Mouse (Mus musculus) small intestine, adult 2 months (tissue): Measurements from ENCODE around the gene Slc24a3. TPM values are rescaled to one million over a fixed set of nuclear protein-coding genes. Genes with fewer than 3 reads are reported as not detected.

Source experiments
- H3K27ac ChIP-seq: fragments of 200-500 bp; 2 replicates; pipeline ENCODE4 v1.5.1; 2012; ENCODE audit warnings: low read depth, low read length, control low read depth, inconsistent platforms; ENCODE audit not compliant: insufficient read depth
- H3K27me3 ChIP-seq: fragments of 200-500 bp; 2 replicates; pipeline ENCODE4 v1.6.1; 2012; ENCODE audit warnings: mild to moderate bottlenecking, moderate library complexity, low read length, inconsistent platforms; ENCODE audit not compliant: control insufficient read depth, insufficient read depth
- H3K36me3 ChIP-seq: fragments of 200-500 bp; 2 replicates; pipeline ENCODE4 v1.6.1; 2012; ENCODE audit warnings: mild to moderate bottlenecking, low read length, control low read depth, inconsistent platforms; ENCODE audit not compliant: control insufficient read depth, insufficient read depth
- H3K4me1 ChIP-seq: fragments of 200-500 bp; 2 replicates; pipeline ENCODE4 v1.6.1; 2012; ENCODE audit warnings: low read length, inconsistent platforms, mixed read lengths; ENCODE audit not compliant: control insufficient read depth, insufficient read depth, insufficient read length
- H3K4me3 ChIP-seq: fragments of 200-500 bp; 2 replicates; pipeline ENCODE4 v1.5.1; 2012; ENCODE audit warnings: low read depth, mild to moderate bottlenecking, control low read depth, inconsistent platforms, low read length, moderate library complexity
- CTCF ChIP-seq: fragments of 200-500 bp; IDR thresholded peaks from 2 replicates; pipeline ENCODE4 v1.5.1; 2012; ENCODE audit warnings: low read depth, mild to moderate bottlenecking, control low read depth, inconsistent platforms, low read length, moderate library complexity, mixed read lengths; ENCODE audit not compliant: insufficient replicate concordance, insufficient read length; ENCODE audit errors: extremely low read depth
- POLR2A ChIP-seq: fragments of 200-500 bp; IDR thresholded peaks from 2 replicates; pipeline ENCODE4 v1.6.1; 2012; ENCODE audit warnings: low read depth, mild to moderate bottlenecking, control low read depth, inconsistent platforms, low read length, moderate library complexity
- WGBS: fragments of 180-500 bp; shearing (Covaris S2); methylation state at CpG from one replicate; pipeline ENCODE4 v1.1.7; 2018; 5-methylcytosine and 5-hydroxymethylcytosine counted together
- polyA plus RNA-seq: library from polyadenylated mRNA; depleted of rRNA; stranded (reverse); fragments of >200 nt; gene quantifications from 2 replicates; pipeline ENCODE4 v1.2.3, GENCODE M21; 2012

Slc24a3 gene
- polyA plus RNA-seq, 1 experiment, result 6.1 TPM

- Histone ChIP-seq H3K36me3 (no peaks in the 10 kb centered on the region), H3K27me3 (no peaks in the 10 kb centered on the region), H3K27ac (no peak overlapping the region), H3K4me3 (no peak overlapping the region), H3K4me1 (no peaks in the 10 kb centered on the region)
- TF ChIP-seq CTCF (no peak), POLR2A (no peak)
- 55% methylated on average over 4 of the region's 4 CpGs for WGBS
Observed at GRCm38 (mm10) chr2:145405746-145406145, 238.2 kb downstream of the Slc24a3 start.

GRCm38 (mm10) chr2:145417738-145418137 lies 250.2 kb downstream of the Slc24a3 start:
- TF ChIP-seq POLR2A (no peak), CTCF (no peak)
- WGBS, result 89% methylated on average over 2 of the region's 2 CpGs
- no peaks in the 10 kb centered on the region for H3K36me3 ChIP-seq
- no peaks in the 10 kb centered on the region for H3K4me1 ChIP-seq
- H3K27me3 ChIP-seq, result no peaks in the 10 kb centered on the region
- H3K27ac ChIP-seq, result no peak overlapping the region
- H3K4me3 ChIP-seq, result no peak overlapping the region

GRCm38 (mm10) chr2:145419078-145419477 lies 251.5 kb downstream of the Slc24a3 start:
- Histone ChIP-seq H3K4me1 (no peaks in the 10 kb centered on the region), H3K27ac (no peak overlapping the region), H3K4me3 (no peak overlapping the region), H3K27me3 (no peaks in the 10 kb centered on the region), H3K36me3 (no peaks in the 10 kb centered on the region)
- no peak for TF ChIP-seq CTCF
- no peak for TF ChIP-seq POLR2A
- WGBS, result 64% methylated on average over 2 of the region's 2 CpGs

DNA sequence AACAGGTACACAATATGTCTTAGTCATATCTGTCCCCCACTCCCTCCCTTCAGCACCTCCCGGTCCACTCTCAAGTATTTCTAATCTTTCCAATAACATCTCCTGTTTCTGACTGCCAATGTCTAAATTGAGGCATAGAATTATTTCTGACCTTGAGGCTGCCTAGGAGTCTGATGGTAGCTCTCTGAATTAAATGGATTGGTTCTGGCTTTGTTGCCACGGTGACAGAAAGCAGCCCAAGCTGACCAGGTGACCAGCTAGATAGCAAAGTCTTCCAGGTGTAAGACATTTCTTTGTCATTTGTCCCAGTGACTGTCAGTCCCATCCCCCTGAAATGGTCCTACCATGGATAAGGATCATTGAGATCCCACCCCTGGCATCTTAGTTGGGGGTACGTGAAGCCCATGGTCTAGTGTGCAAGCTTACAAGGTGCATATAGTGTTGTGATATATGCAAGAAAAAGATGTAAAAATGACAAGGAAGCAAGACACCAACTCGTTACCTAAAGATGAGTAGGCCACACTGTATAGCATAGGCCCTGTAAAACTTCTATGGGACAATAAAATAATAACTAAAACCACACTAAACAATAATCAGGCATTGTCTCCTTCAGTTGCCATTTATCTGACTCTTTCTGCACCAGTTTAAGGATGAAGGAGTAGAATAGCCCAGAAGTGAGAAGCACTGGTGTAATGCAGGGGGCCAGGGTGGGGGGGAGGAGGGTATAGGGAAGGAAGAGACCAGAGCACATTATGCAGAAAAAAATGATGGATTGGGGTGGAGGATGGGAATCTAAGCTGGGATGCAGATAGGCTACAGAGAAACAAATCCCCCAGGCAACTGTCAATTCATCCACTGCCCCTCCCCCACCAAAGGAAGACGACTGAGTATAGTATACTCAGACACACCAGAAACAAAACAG lies 253.7 kb downstream of the Slc24a3 start:
- 71% methylated on average over 5 of the region's 5 CpGs for WGBS
- TF ChIP-seq CTCF (no peak), POLR2A (no peak)

DNA sequence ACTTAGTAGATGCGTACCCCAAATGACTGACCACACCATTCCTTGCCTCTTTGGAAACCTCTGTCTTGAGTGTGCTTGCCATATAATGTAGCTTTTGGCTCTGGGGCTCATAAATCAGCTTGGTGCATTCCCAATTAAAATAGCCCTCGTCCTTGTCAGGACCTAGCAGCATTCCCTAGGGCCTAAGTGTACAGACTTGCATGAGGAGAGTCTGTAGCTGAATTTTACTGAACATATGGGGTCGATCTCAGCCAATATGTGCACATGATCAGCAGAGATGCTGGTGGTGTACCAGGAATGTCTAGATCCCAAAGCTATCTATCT lies 254.3 kb downstream of the Slc24a3 start:
- Histone ChIP-seq H3K27me3 (no peaks in the 10 kb centered on the region), H3K4me3 (no peak overlapping the region), H3K4me1 (no peaks in the 10 kb centered on the region), H3K36me3 (no peaks in the 10 kb centered on the region), H3K27ac (no peak overlapping the region)
- 71% methylated on average over 3 of the region's 3 CpGs for WGBS
- TF ChIP-seq POLR2A, result no peak
- TF ChIP-seq CTCF, result no peak

More for the DNA sequence above, 253.7 kb downstream of the Slc24a3 start:
- no peaks in the 10 kb centered on the region for H3K36me3 ChIP-seq
- H3K4me1 ChIP-seq, result no peaks in the 10 kb centered on the region
- H3K27ac ChIP-seq, result no peak overlapping the region
- H3K27me3 ChIP-seq, result no peaks in the 10 kb centered on the region
- no peak overlapping the region for H3K4me3 ChIP-seq

DNA sequence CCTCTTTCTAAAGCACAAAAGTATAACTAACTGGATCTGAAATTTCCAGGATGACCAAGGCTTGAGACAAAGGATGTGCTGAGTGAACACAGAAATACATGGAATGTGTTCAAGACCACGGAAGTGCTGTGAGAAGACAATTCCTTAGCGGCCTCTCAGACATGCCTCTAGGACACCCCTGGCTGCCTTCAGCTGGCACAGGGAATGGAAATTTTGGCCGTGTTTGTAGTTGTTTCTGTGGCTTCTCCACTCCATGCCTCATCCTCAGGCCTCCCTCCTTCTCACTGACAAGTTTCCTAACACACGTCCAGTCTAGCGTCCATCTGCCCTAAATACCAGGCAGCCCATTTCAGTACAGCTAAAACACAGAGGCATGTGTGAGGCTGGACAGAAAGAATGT lies 262.4 kb downstream of the Slc24a3 start:
- Histone ChIP-seq H3K4me3 (no peak overlapping the region), H3K27me3 (no peaks in the 10 kb centered on the region), H3K27ac (no peak overlapping the region), H3K4me1 (no peaks in the 10 kb centered on the region), H3K36me3 (no peaks in the 10 kb centered on the region)
- TF ChIP-seq POLR2A (no peak), CTCF (no peak)
- 80% methylated on average over 5 of the region's 5 CpGs for WGBS

DNA sequence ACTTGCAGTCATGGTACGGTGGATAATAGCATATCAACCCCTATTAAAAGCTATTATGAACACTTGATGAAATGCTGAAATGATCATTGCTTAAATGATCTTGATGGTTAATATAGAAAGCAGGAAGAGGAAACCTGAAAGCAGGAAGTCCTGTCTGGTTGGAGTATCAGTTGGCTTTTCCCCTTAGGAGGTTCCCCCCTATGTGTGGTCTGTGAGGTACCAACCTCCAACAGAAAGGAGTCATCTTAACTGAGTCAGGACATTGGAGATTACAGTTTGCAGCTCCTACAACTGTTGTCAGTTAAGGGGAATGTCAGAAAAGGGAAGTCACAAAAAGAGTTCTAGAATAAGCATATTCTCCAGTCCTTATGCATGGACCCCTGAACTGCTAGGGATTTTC lies 266.5 kb downstream of the Slc24a3 start:
- TF ChIP-seq CTCF (no peak), POLR2A (no peak)
- no peaks in the 10 kb centered on the region for H3K4me1 ChIP-seq
- no peak overlapping the region for H3K4me3 ChIP-seq
- H3K27me3 ChIP-seq, result no peaks in the 10 kb centered on the region
- H3K36me3 ChIP-seq, result no peaks in the 10 kb centered on the region
- no peak overlapping the region for H3K27ac ChIP-seq
- 84% methylated on average over 1 of the region's 1 CpGs for WGBS
